Mouse (Mus musculus): ENCODE measurements at regions not wholly inside any gene's neighbourhood (a gene's known extent, or its start where the extent isn't known, plus 50 kb on each side); places are given as distances from the start of the nearest gene placed in this dataset.

DNA sequence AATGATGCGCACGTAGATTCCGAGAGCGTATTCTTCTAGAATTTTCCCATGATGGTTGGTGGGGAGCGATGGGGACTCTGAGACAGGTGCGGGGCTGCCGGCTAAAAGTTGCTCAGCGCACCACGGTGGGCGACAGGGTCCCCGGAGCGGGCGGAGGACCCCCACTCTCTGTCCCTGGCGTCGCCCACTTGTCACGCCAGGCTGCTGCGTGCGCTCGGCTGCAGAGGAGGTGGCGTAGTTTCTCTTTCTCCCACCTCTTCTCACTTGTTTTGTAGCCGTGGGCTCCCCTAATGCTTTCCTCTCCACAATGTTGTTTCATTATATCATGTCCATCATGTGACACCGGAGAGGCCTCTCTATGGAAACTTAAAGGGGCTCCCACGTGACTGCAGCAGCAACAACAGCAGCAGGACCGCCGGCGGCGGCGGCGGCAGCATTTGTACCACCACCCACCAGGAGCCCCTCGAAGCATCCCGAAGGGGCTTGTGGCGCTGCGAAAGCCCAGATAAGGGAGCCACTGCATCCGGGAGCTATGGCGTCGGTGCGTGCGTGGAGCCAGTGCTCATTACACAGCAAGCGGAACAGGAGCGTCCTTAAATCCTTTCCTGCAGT lies 180.3 kb upstream of the Mkln1 start:
- peak; percentile 54 for DNase-seq (ENCODE audit: extremely low spot score)

DNA sequence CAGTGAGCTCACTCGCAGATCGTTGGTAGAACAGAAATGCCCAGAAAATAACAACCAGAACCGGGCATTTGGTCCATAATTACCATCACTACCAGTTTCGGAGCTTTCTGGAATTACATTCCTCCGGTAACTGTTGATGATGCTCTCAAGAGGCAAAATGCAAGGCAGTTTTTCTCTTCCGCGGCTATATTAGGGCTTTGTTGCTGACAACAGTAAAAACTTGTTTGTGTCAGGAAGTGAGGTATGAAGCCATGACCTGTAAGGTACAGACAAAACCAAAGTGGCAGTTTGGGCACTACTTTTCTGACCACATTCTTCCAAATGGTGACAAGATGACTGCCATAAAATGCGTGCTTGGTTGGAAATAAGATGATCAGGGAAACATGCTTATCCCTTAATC lies 179.7 kb upstream of the Mkln1 start:
- no peak for DNase-seq (ENCODE audit: extremely low spot score)

DNA sequence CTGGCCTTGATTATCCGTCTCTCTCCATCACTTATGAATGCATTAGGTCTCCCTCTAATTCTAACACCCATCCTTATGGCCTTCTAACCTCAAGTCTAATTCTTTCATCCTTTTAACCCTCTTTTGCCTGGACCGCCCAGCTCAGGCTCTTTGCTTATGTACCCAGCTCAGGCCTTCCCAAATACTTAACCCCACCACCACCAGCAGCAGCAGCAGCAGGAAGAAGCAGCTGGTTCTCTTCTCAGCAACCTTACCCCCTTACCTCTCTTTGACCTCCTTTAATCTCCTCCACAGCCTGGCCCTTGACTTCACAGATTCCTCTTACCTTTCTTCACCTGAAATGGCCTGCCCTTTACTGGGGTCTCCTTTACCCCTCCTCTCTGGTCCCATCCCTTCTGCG lies 178.8 kb upstream of the Mkln1 start:
- peak; percentile 29 for DNase-seq (ENCODE audit: extremely low spot score)

DNA sequence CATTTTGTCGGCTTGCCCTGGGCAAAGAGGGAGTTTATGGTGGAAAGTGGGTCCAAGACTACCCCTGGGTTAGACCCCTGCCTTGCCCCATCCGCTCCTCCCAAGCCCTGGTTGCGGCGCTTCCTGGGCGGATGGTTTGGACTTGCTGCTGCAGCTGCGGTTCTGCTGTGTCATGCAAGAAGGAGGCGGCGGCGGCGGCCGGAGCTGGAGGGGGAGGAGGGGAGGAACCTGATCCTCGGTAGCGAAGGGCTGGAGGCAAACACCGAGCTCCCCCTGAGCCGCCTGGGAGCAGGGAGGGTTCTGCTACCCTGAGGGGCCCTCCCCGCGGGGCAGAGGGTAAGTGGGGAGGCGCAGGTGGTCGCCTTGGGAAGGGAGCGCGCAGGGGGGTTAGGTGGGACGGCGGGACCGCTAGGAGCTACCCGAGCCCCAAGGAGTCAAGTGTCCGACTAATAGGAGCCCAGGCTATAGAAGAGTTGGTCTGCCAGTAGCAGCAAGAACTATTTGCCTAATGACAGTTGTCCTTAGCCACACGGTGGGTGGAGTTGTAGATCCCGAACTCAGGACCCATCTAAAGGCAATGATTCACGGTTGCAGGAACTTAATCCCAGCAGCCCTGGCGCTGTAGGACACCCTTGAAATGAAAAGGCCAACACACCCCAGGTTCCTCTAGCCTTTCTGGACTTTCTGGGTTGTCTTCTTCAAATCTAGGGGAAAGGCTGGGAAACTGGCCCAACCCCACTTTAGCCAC lies 178.2 kb upstream of the Mkln1 start:
- peak; percentile 74 for DNase-seq (ENCODE audit: extremely low spot score)

DNA sequence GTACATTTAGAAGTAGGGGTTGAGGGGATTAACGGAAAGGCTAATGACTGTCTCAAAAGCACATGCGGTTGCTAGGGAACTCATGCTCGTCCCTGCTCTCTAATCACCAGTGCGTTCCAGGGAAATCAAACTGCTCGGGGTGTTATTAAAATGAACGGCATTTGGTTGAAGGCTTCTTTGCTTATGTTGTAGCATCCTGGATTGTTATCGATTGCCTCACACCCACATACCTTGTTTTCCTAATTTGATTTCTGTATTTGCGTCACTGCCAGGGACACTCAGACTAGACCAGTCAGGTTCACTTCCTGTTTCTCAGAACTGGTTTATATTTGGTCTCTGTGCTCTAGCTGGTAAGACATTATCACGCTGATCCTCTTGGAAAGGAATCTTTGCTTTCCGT lies 177.0 kb upstream of the Mkln1 start:
- no peak for DNase-seq (ENCODE audit: extremely low spot score)

DNA sequence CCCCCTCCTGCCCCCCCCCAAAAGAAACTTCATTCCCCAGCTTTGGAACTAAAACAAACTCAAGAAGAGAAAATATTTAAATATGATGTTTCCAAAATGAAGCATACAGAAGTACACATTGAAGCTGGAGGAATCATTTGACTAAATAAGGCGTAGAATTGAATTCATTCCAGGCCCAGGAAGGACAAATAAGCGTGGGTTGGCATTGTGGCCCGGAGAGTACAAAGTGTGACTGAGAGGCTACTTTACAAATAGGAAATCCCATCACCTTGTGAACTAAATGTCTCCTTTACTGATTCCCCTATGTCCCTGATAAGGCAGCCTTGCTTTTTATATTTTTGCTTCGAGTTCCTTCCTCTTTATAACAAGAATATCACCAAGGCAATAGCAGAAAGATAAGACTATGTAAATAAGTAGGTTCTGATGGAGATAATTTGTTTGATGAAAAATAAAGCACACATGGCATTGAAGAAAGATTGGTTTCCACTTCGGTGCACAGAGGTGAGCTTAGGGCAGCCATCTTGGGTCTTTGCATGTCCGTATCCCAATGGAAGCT lies 176.4 kb upstream of the Mkln1 start:
- no peak for DNase-seq (ENCODE audit: extremely low spot score)

DNA sequence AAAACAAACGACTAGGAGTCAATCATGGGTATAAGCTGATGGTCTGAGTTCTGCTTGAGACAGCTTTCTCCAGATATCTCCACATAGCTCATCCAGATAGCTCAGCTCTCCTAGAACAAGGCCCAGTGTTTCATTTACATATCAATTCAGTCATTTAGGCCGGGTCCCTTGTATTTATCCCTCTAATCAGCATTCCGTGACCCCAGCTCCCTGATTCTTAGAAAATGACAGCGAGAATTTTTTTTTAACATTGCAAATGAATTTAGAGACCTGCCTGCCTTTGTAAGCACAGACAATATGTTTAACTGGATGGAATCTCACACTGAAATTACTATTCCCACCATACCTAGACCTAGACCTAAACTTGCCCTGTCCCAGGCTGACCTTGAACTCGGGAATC lies 171.1 kb upstream of the Mkln1 start:
- DNase-seq (ENCODE audit: extremely low spot score), result no peak

DNA sequence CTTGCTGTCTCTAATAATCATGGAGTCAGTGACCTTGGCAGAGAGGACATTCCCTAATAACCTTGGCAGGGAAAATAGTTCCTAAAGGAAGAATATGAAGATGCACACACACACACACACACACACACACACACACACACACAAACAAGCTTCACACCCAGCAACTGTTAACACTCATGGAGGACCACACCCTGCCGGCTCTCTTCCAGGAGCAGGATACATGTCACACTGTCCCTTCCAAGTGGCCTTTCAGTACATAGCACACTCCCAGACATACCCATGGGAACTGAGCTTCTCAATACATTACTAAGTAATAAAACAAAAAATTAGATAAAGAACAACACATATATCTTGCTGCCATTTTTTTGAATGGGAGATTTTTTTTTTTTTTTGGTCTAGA lies 170.5 kb upstream of the Mkln1 start:
- DNase-seq (ENCODE audit: extremely low spot score), result no peak

DNA sequence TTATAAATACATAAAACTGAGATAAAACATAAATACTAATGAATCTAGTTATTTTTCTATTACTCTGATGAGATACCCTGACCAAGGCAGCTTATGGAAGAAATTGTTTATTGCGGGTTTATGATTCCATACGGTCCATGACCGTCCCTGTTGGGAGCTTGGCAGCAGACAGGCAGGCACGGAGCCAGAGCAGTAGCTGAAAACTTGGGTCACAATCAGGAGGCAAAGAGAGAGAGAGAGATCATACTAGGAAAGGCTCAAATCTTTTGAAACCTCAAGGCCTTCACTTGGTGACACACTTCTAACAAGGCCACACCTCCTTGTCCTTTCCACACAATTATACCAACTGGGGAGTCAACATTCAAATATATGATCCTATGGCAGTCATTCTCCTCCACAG lies 166.7 kb upstream of the Mkln1 start:
- no peak for DNase-seq (ENCODE audit: extremely low spot score)

DNA sequence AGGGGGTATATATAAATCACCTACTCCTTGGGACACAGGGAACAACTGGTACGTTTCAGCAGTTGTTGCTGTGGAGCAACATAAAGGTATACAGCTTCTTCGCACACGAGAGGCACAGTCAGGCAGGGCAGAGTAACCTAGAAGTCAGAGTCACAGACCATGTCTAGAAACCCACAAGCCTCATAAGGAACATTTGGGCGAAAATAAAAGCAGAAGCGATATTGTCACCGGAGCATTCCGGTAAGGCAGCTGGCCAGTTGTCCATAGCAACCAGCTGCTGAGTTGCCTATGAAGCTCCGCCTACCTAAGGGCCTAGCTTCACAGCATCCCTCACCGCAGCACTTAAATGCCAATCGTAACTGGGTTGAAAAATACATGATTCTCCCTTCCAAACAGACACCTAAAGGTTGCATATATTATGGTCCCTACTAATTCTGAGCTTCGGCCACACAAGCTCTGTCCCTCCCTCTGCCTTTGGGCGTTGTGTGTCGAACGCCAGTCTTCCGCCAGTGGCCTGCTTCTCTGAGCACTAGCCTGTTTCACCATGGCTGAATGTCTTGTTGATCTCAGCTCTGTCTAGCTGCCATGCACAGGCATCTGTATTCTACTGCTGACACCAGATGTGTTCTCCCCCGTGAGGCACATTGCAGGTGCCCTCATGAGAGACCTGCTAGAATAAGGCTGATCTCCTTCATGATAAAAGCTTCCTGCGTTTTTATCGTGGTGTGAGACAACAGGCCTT lies 165.1 kb upstream of the Mkln1 start:
- DNase-seq (ENCODE audit: extremely low spot score), result peak; percentile 25

DNA sequence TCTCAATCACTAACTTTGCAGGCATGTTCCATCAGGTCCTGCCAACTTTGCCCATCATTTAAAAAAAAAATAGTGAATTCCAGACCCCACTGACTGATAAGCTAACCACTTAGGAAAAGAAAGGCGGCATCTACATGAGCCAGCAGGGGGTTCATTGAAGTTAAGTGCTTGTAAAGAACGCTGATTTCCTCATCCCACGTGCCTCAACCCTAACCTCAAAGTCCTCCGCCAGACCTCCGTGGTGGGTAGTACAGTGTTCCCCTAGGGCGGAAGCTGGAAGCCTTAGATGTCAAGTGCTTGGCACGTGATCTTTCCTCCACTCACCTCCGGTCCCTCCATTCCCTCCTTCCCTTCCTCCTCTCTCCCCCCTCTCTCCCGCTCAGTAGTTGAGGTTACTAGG lies 158.5 kb upstream of the Mkln1 start:
- no peak for DNase-seq (ENCODE audit: extremely low spot score)

DNA sequence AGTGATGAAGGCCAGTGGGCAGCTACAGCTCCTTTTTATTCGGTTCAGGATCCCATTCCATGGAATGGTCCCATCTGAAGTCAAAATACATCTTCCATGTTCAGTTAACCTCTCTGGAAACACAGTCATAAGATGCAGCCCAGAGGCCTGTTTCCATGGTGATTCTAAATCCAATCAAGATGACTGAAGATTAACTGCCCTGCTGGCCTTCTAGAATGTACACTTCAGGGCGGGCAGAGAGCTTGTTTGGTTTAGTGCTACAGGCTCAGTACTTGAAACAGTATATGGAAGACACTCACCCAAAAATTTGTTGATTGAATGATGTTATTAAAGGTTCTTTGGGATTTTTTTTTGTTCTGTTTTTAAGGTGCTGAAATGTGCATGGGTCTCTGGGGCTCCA lies 148.0 kb upstream of the Mkln1 start:
- no peak for DNase-seq (ENCODE audit: extremely low spot score)

DNA sequence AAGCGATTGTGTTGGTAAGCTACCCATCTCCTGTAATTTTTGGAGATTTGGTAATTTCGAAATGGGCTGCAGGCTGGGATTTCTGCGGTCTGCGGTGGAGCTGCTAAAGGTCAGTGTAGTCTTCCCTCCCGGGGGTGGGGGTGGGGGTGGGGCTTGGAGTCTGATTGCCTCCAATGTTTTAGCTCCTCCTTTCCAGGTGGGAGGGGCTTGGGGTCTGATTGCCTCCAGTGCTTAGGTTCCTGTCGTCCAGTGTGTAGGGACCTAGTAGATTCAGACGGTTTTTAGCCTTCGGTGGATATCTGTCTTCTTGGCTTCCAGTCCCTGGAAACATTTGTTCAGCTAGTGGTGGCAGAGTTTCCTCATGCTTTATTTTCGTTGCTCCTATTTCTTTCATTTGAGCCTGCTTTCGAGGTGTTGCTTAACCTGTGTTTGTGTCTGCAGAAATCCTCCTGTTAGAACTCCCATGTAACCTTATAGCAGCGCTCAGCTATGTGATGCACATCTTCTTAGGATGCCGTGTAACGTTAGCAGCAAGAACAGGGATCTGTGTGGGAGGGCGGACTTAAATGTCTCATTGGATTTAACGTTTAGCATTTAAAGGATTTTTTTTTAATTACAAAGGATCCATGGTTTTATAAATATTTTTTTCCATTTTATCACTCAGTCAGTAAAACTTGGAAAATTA lies 145.1 kb upstream of the Mkln1 start:
- peak; percentile 62 for DNase-seq (ENCODE audit: extremely low spot score)

DNA sequence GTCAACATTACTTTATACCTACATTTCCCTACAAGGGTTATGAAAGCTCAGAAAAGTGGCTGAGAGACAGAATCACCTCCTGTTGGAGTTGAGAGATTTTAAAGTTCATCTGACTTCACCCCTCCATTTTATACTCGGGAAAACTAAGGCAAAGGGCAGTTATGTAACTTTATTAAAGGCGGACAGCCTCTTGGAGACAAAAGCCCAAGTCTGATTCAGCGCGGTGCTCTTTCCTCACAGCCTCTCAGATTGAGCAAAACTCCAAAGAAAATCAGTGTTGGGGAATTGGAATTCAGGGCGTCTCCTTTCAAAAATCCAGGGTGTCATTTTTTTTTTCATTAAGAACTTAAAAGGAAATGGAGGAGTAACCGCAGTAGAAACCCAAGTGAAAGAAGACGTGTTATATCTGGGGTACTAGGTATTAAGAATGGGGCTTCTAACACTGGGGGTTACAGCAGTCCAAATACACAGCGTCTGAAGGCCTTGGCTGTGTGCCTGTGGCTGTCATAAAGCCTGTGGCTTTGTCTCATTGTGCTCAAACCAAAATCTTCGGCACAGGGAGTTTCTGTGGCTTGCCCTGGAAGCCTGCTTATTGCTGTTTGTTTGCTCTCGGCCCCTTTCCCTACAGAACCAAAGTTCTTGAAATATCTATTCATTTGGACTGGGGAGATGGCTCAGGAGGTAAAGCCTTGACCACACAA lies 137.7 kb upstream of the Mkln1 start:
- no peak for DNase-seq (ENCODE audit: extremely low spot score)

DNA sequence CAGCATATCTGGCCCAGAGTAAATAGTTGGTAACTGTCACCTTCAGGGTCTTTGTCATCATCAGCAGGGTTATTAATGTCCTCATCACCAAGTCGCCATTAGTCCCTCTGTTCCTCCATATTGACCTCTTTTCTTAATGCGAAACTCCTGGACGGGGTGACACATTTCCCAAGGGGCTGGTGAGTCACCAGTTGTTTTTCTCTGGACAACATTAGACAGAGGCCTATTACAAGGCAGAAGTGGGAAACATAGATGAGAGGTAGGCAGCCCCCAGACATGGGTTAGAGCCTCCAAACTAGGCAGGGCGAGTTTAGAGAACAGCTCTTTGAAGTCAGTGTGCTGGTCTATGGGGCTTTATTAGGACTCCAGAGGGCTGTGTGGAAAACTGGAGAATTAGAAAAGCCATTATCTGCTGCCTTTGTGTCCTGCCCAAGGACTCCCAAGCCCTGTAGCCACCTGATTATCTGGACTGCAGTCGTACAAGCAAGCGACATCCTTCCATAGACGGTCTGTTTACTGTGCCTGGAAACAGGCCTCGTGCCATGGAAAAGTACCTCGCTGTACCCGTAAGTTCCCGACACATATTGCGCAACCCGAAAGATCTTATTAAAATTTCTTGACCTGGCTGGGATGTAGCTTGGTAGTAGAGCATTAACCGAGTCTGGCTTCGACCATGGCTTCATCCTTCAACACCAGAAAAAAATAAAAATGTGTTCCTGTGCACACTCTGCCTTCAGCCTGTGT lies 136.6 kb upstream of the Mkln1 start:
- no peak for DNase-seq (ENCODE audit: extremely low spot score)

DNA sequence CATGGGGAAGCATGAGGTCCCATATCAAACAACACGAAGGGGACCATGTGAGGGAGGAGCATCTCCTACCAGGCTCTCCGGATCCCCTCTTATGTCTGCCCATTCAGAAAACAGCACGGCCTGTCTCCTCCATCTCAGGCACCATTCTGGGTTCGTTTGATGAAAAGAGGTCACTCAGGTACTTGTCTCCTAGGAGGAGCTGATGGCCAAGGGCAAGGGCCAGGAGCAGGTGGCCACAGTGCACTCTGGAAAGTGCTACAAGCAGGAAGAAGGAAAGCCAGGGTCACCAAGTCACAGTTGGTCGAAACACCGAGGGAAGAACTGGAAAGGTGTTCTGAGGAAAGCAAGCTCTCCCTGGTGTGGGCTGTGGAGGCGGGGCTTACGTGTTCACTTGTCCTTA lies 135.9 kb upstream of the Mkln1 start:
- no peak for DNase-seq (ENCODE audit: extremely low spot score)

DNA sequence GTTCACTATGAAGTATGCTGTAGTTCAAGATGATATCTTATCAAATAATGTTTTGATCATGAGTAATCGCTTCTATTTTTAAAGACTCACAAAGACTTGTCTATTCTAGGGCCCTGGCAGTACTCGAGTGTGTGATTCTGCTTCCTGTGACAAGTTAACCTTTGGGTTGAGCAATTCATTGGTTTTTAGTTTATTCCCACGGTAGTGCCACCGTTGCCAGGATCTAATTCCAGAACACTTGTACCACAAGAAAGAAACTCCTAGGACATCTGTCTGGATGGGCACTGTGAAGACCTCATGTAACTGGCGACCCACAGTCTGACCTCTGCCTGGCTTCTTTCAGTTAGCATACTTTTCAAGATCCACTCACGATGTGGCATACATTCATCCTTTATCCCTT lies 134.7 kb upstream of the Mkln1 start:
- DNase-seq (ENCODE audit: extremely low spot score), result no peak

DNA sequence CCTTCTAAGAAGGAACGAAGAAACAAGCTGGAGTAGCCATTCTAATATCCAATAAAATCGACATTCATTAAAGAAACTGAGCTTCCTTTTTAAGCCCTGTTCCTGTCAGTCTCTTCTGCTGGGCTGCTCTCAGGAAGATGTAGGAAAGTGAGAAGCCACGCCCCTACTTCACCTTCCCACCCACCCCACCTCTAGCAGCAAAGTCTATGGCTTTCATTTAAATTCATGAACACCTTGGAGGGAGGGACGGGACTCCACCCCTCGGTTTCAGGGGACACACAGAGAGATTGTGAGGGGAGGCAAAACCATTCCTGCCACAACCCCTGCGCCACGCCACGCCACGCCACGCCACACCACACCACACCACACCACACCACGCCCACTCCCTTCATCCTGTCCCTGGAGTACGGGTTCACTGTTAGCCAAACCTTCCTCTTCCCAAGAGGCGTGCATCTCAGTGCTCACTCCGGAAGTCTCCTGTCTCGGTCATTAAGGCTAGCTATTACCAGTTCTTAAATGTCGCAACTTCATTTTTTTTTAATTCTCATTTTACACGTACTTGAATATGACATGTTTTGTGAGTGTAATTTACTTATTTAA lies 132.0 kb upstream of the Mkln1 start:
- DNase-seq (ENCODE audit: extremely low spot score), result no peak

DNA sequence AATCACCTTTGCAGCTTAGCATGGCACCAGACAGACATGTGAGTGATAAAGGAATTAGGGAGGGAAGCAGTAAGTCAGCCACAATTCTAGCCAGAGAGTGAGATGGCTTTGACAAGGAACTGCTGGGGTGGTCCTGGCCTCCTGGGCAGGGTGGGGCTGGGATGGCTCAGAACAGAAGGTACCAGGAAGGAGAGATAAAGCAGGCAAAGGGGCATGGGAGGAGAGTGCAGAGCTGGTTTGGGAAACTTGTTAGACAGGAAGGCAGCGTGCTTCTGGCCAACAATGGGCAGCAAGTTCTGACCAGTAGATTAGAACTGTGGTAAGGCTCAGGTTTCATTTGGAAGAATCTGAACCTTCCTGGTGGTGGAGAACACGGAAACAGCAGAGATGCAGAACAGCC lies 130.5 kb upstream of the Mkln1 start:
- no peak for DNase-seq (ENCODE audit: extremely low spot score)

DNA sequence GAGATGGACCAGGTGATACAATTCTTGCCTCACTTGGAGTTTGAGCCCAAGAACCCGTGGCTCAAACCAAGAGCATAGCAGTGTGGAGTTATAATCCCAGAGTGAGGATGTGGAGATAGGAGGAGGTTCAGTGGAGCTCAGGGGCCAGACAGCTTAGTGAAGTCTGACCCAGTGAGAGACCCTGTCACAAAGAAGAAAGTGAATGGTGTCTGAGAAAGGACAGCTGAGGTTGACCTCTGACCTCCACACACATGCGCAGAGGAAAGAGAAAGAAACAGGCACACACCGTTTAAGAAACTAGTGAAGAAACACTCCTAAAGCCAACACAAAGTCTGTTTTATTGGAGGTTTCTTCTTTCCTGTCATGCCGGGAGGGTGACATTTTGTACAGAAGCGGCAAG lies 124.7 kb upstream of the Mkln1 start:
- peak; percentile 22 for DNase-seq (ENCODE audit: extremely low spot score)

DNA sequence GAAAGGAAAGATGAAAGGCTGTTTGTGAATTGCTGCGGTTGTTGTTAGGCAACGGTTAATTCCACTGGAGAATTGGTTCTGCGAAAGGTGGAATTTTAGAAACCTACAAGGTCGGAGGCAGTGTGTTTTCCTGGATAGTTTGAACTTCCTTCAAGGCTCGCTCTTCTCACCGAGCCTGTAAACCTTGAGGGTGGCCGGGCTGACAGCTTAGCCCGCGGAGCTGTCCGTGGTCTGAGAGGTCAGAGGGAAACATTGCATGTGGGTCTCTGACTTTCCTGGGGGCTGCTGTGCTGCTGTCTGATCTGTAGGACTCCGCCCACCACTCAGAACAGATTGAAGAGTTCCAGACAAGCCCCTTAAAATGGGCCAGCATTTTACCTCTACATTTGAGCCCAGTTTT lies 124.3 kb upstream of the Mkln1 start:
- peak; percentile 54 for DNase-seq (ENCODE audit: extremely low spot score)
